Mouse (Mus musculus) heart, postnatal 14 days (tissue): Measurements from ENCODE around the gene Coa7. TPM values are rescaled to one million over a fixed set of nuclear protein-coding genes. Genes with fewer than 3 reads are reported as not detected.
A peak's percentile ranks its signal among the peaks of the same experiment; 100 is the strongest.

Experiments used
- DNase-seq, 2 experiments: peaks; one replicate each; pipeline ENCODE4 v3.0.0; 2021 to 2022
- intact Hi-C: fragments of 180-260 bp; cut with DNase I; formaldehyde crosslinking; loops from one replicate; pipeline ENCODE4 v1.15.1; 2025
- long read RNA-seq, 2 experiments: library from polyadenylated mRNA; stranded (forward); transcript quantifications; one replicate each; pipeline ENCODE4 v2.0.0; 2021
- total RNA-seq, 2 experiments: library from RNA; stranded (reverse); gene quantifications; 2 replicates each; pipeline ENCODE4 v1.2.3; 2021

Coa7 gene
- 10 to 100 TPM; 41.1 TPM for total RNA-seq
- long read RNA-seq, experiment 1, transcript Coa7-202 (3 exons, 3,714 nt), result major isoform, 34 of 38 reads
- long read RNA-seq, experiment 1, partial matches to known transcripts, result 0 of 38 reads
- long read RNA-seq, experiment 1, other reads (novel, unspliced or antisense), result 4 of 38 reads
- long read RNA-seq, experiment 2, transcript Coa7-202 (3 exons, 3,714 nt), result major isoform, 30 of 33 reads
- long read RNA-seq, experiment 2, partial matches to known transcripts, result 0 of 33 reads
- long read RNA-seq, experiment 2, other reads (novel, unspliced or antisense), result 3 of 33 reads

- DNase-seq, result peak; percentile 95 to 99
- intact Hi-C loops, result loop anchor here (2.0 to 10.0 kb wide), 3 partner anchors 27 to 403 kb away; partner anchors contain the start of genes Cpt2 and Zyg11b
Measured at GRCm38 (mm10) chr4:108327730-108328484, at the start of gene Coa7. Gene Coa7, plus strand, starts transcription at chr4:108328140.

GRCm38 (mm10) chr4:108300266-108300665 lies 27.7 kb upstream of the Coa7 start:
- intact Hi-C loops, result loop anchor here (2.0 kb wide), 1 partner anchor 27 kb away; no protein-coding TSS in a partner anchor
- peak; percentile 10 to 26 for DNase-seq

- peak; percentile 88 to 91 for DNase-seq
- intact Hi-C loops, result loop anchor here (2.0 kb wide), 1 partner anchor 26 kb away; no protein-coding TSS in a partner anchor
Measured at GRCm38 (mm10) chr4:108300670-108301373, 27.1 kb upstream of the Coa7 start, which contains the start of gene Zyg11b. Gene Zyg11b, minus strand, starts transcription at chr4:108301096.

- intact Hi-C loops, result no loop called here
- DNase-seq, result no peak
Measured at GRCm38 (mm10) chr4:108302296-108302890, 25.5 kb upstream of the Coa7 start.

- DNase-seq, result no peak
- intact Hi-C loops, result no loop called here
Measured at GRCm38 (mm10) chr4:108310706-108311105, 17.2 kb upstream of the Coa7 start.

GRCm38 (mm10) chr4:108314041-108314440 lies 13.9 kb upstream of the Coa7 start:
- no peak for DNase-seq
- intact Hi-C loops, result no loop called here

GRCm38 (mm10) chr4:108317656-108318605 lies 10.0 kb upstream of the Coa7 start:
- intact Hi-C loops, result no loop called here
- no peak for DNase-seq

- no peak for DNase-seq
- intact Hi-C loops, result no loop called here
Measured at GRCm38 (mm10) chr4:108318649-108319615, 9.0 kb upstream of the Coa7 start.

- DNase-seq, result no peak
- intact Hi-C loops, result loop anchor here (5.0 to 10.0 kb wide), 2 partner anchors 67 to 395 kb away; partner anchors contain the start of gene Cpt2
Measured at GRCm38 (mm10) chr4:108319747-108320146, 8.2 kb upstream of the Coa7 start.

GRCm38 (mm10) chr4:108320627-108321380 lies 7.1 kb upstream of the Coa7 start:
- intact Hi-C loops, result loop anchor here (5.0 to 10.0 kb wide), 2 partner anchors 69 to 396 kb away; partner anchors contain the start of gene Cpt2

GRCm38 (mm10) chr4:108323588-108323987 lies 4.4 kb upstream of the Coa7 start:
- intact Hi-C loops, result loop anchor here (5.0 to 10.0 kb wide), 2 partner anchors 71 to 399 kb away; partner anchors contain the start of gene Cpt2
- no peak for DNase-seq

More at GRCm38 (mm10) chr4:108320627-108321380, 7.1 kb upstream of the Coa7 start:
- no peak for DNase-seq

GRCm38 (mm10) chr4:108327071-108327579 lies 815 bp upstream of the Coa7 start:
- intact Hi-C loops, result loop anchor here (2.0 to 10.0 kb wide), 3 partner anchors 26 to 402 kb away; partner anchors contain the start of genes Cpt2 and Zyg11b

GRCm38 (mm10) chr4:108329840-108330239 lies 1.9 kb downstream of the Coa7 start:
- intact Hi-C loops, result loop anchor here (5.0 to 10.0 kb wide), 2 partner anchors 388 to 405 kb away; partner anchors contain the start of gene Cpt2
- DNase-seq, result no peak

More at GRCm38 (mm10) chr4:108327071-108327579, 815 bp upstream of the Coa7 start:
- no peak for DNase-seq

GRCm38 (mm10) chr4:108332041-108332440 lies 4.1 kb downstream of the Coa7 start:
- no peak for DNase-seq
- intact Hi-C loops, result no loop called here

- DNase-seq, result no peak
- intact Hi-C loops, result loop anchor here (5.0 kb wide), 1 partner anchor 222 kb away; no protein-coding TSS in a partner anchor
Measured at GRCm38 (mm10) chr4:108335413-108335812, 7.5 kb downstream of the Coa7 start.

- intact Hi-C loops, result loop anchor here (5.0 kb wide), 1 partner anchor 221 kb away; no protein-coding TSS in a partner anchor
- DNase-seq, result no peak
Measured at GRCm38 (mm10) chr4:108336765-108337164, 8.8 kb downstream of the Coa7 start.
